Mouse (Mus musculus) erythroblast, embryonic 14.5 days (primary cell): ENCODE results near the gene Miga1.

Experiments
- GATA1 ChIP-seq: IDR thresholded peaks from 2 replicates; pipeline ENCODE4 v1.6.1; 2012; ENCODE audit warnings: low read length, inconsistent platforms, mixed read lengths
- TAL1 ChIP-seq: IDR thresholded peaks from 3 replicates; pipeline ENCODE4 v1.6.1; 2012; ENCODE audit warnings: low read length, inconsistent platforms, mixed read lengths

DNA sequence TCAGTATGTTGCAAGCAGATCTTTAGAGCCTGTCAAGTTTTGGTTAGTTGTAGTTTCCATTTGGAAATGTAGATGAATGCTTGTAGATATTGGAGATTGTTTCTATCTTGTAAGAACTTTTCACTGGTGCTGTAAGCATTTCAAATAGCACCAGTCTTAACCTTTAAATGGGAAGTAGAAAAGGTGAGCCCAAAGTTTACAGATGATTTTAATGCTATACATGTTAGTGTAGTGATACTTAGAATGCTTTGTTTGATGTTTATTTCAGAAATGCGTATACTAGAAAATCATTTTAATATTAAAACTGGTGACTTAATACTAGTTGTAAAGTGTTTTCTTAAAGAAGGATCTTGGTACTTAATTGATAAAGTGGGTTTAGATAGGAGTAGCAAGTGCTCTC is 104.4 kb downstream of the Miga1 start:
- TF ChIP-seq GATA1 (no peak), TAL1 (no peak)
